Mouse (Mus musculus) adrenal gland, postnatal 4 days (tissue): ENCODE measurements around the gene Kcnk16. TPM values are rescaled to one million over a fixed set of nuclear protein-coding genes. Genes with fewer than 3 reads are reported as not detected.
"Not testable (repeated sequence)": the region's sequence is repeated elsewhere in the genome, so short reads cannot be mapped to it uniquely, and the experiment has no call there.

Experiments used
- DNase-seq, 2 experiments: peaks; one replicate each; pipeline ENCODE4 v3.0.0; 2021 to 2022; ENCODE audit warnings: low spot score in 2 of 2, mixed read lengths in 2 of 2
- long read RNA-seq, 2 experiments: library from polyadenylated mRNA; stranded (forward); transcript quantifications; one replicate each; pipeline ENCODE4 v2.0.0; 2021
- total RNA-seq, 2 experiments: library from RNA; stranded (reverse); gene quantifications; 2 replicates each; pipeline ENCODE4 v1.2.3; 2021

Kcnk16 gene
- 1 to 10 TPM in 1 of 2 experiments, under 1 TPM in 1; 0.14 to 3.5 TPM for total RNA-seq
- long read RNA-seq, experiment 1, result 0 reads
- long read RNA-seq, experiment 2, result 0 reads

GRCm38 (mm10) chr14:20269082-20269809 lies at the start of gene Kcnk16:
TSS of gene Kcnk16 (minus strand) at chr14:20269199.
- DNase-seq, result no peak

GRCm38 (mm10) chr14:20315137-20315536 lies 46.1 kb upstream of the Kcnk16 start:
- DNase-seq, result no peak

- DNase-seq, result not testable (repeated sequence)
Measured at GRCm38 (mm10) chr14:20305085-20305484, 36.1 kb upstream of the Kcnk16 start.

- no peak for DNase-seq
Measured at GRCm38 (mm10) chr14:20298131-20298530, 29.1 kb upstream of the Kcnk16 start.

- no peak for DNase-seq
Measured at GRCm38 (mm10) chr14:20297616-20298015, 28.6 kb upstream of the Kcnk16 start.

GRCm38 (mm10) chr14:20294947-20295346 lies 25.9 kb upstream of the Kcnk16 start:
- no peak for DNase-seq

- peak; percentile 24 to 63 for DNase-seq
Measured at GRCm38 (mm10) chr14:20294117-20294892, 25.3 kb upstream of the Kcnk16 start, which contains the start of gene Nudt13. TSS of gene Nudt13 (plus strand) at chr14:20294697.

GRCm38 (mm10) chr14:20291391-20291790 lies 22.4 kb upstream of the Kcnk16 start:
- no peak for DNase-seq

- DNase-seq, result no peak
Measured at GRCm38 (mm10) chr14:20268421-20268820, 578 bp downstream of the Kcnk16 start.

- no peak for DNase-seq
Measured at GRCm38 (mm10) chr14:20262346-20262745, 6.7 kb downstream of the Kcnk16 start.

- DNase-seq, result peak; percentile 64 to 68
Measured at GRCm38 (mm10) chr14:20258185-20259113, 10.6 kb downstream of the Kcnk16 start.

GRCm38 (mm10) chr14:20250237-20251171 lies 18.5 kb downstream of the Kcnk16 start:
- DNase-seq, result no peak

- DNase-seq, result no peak
Measured at GRCm38 (mm10) chr14:20248001-20248400, 21.0 kb downstream of the Kcnk16 start.

- DNase-seq, result no peak
Measured at GRCm38 (mm10) chr14:20246811-20247266, 22.2 kb downstream of the Kcnk16 start.

GRCm38 (mm10) chr14:20245861-20246260 lies 23.1 kb downstream of the Kcnk16 start:
- no peak for DNase-seq

GRCm38 (mm10) chr14:20245318-20245717 lies 23.7 kb downstream of the Kcnk16 start:
- DNase-seq, result no peak

GRCm38 (mm10) chr14:20243158-20243557 lies 25.8 kb downstream of the Kcnk16 start:
- DNase-seq, result no peak

- DNase-seq, result no peak
Measured at GRCm38 (mm10) chr14:20242454-20242853, 26.5 kb downstream of the Kcnk16 start.

- no peak for DNase-seq
Measured at GRCm38 (mm10) chr14:20234403-20234802, 34.6 kb downstream of the Kcnk16 start.
